Mouse (Mus musculus): ENCODE results near the gene Gm10322. TPM values are rescaled to one million over a fixed set of nuclear protein-coding genes. Genes with fewer than 3 reads are reported as not detected.

The Gm10322 gene
- polyA plus RNA-seq, 1 experiment from 2014 or later: not detected

DNA sequence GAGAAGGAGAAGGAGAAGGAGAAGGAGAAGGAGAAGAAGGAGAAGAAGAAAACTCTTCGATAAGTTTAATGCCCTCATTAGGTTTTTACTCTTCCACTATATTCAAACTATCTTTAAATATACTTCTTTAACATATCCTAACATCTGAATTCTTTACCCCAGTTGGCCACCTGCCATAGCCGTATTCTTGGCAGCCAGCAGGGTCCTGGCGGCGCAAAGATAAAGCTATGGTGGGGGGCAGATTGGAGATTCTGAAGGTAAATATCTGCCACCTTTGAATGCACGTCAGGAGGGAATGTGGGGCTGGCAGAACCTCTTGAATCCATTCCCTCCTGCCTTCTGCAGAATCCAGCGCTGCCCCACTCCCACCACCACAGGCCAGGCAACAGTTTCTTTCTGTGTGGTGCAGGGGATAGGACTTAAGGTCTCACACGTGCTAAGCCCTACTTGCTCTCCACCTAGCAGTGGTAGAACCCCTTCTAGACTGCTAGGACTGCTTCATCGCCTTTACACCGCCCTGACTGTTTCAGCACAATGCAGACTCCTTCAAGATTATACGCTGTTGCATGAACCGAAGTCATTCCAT lies 10.9 kb upstream of the Gm10322 start:
- whole genome bisulfite sequencing (ENCODE audit: insufficient replicate concordance): 68% methylated on average over 11 of the region's 11 CpGs
- Histone ChIP-seq H3K4me1 (ENCODE audit: insufficient read depth) (peaks cover 6% of the 10 kb centered on the region), H3K27ac (ENCODE audit: low read depth) (no peak overlapping the region), H3K36me3 (replicated peaks; ENCODE audit: insufficient read depth, low read length) (no peaks in the 10 kb centered on the region), H3K4me3 (ENCODE audit: low read depth, low read length) (no peak overlapping the region), H3K27me3 (ENCODE audit: insufficient read depth, low read length) (no peaks in the 10 kb centered on the region), H3K9ac (replicated peaks) (no peak overlapping the region), H3K4me2 (ENCODE audit: low read depth, low read length) (no peak overlapping the region), H3K9me3 (ENCODE audit: low read length) (no peaks in the 10 kb centered on the region)
- TF ChIP-seq CTCF (IDR thresholded peaks at IDR 0.05; ENCODE audit: low read depth): no peak
- TF ChIP-seq EP300 (IDR thresholded peaks at IDR 0.05; ENCODE audit: low read depth): peak; percentile 56; the same call in 1 of the 2 replicates
- DNase-seq (no peak), ATAC-seq (no peak)

DNA sequence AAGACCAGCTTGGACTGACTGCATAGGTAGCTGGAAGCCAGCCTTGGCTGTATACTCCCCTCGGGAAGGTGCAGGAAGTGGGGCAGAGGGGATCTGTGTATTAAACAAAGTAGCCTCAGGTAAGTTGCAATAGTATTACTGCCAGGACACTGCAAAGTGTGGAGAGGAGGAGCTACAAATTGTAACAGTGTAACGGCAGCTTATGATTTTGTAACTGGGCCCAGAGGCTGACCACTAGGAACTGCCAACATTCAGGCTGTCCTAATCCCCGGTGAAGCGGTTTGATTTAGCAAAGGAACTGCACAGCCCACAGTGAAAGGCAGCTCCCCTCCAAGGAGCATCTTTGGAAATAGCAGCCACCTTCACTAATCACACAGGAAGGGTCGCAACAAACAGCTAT lies 2.6 kb upstream of the Gm10322 start:
- Histone ChIP-seq H3K4me1 (ENCODE audit: insufficient read depth) (peaks cover 18% of the 10 kb centered on the region), H3K27me3 (ENCODE audit: insufficient read depth, low read length) (no peaks in the 10 kb centered on the region), H3K9me3 (ENCODE audit: low read length) (no peaks in the 10 kb centered on the region), H3K4me2 (ENCODE audit: low read depth, low read length) (peak overlapping the region; percentile 93; the same call in 1 of the 2 replicates), H3K36me3 (replicated peaks; ENCODE audit: insufficient read depth, low read length) (no peaks in the 10 kb centered on the region), H3K9ac (replicated peaks) (no peak overlapping the region), H3K27ac (ENCODE audit: low read depth) (no peak overlapping the region), H3K4me3 (ENCODE audit: low read depth, low read length) (no peak overlapping the region)
- no peak for DNase-seq
- 63% methylated on average over 5 of the region's 5 CpGs for WGBS (ENCODE audit: insufficient replicate concordance)
- no peak for ATAC-seq
- TF ChIP-seq CTCF (IDR thresholded peaks at IDR 0.05; ENCODE audit: low read depth) (no peak), EP300 (IDR thresholded peaks at IDR 0.05; ENCODE audit: low read depth) (no peak)

DNA sequence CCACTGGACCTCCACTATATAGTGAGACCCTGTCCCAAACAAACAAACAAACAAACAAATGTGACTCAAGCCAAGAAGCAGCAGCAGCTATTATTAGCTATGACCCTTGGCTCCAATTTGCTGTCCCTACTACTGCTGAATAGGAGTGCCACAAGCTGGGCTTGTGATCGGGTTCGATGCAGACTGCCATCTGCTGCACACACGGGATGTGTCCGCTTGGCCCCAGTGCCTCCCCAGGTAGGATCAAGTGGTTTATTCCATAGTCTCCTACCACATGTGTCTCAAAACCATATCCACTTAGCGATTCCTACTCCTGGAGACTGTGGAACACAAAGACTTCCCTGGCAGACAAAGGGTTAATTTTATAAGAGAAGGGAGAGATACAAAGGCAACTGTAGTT lies 1.7 kb upstream of the Gm10322 start:
- H3K27me3 ChIP-seq (ENCODE audit: insufficient read depth, low read length): no peaks in the 10 kb centered on the region
- no peak overlapping the region for H3K27ac ChIP-seq (ENCODE audit: low read depth)
- H3K9ac ChIP-seq (replicated peaks): no peak overlapping the region
- no peak for DNase-seq
- no peak for ATAC-seq
- H3K36me3 ChIP-seq (replicated peaks; ENCODE audit: insufficient read depth, low read length): no peaks in the 10 kb centered on the region
- WGBS (ENCODE audit: insufficient replicate concordance): 84% methylated on average over 5 of the region's 5 CpGs
- peaks cover 18% of the 10 kb centered on the region for H3K4me1 ChIP-seq (ENCODE audit: insufficient read depth)
- H3K9me3 ChIP-seq (ENCODE audit: low read length): no peaks in the 10 kb centered on the region
- TF ChIP-seq CTCF (IDR thresholded peaks at IDR 0.05; ENCODE audit: low read depth): no peak
- TF ChIP-seq EP300 (IDR thresholded peaks at IDR 0.05; ENCODE audit: low read depth): no peak
- H3K4me2 ChIP-seq (ENCODE audit: low read depth, low read length): peak overlapping the region; percentile 93
- H3K4me3 ChIP-seq (ENCODE audit: low read depth, low read length): no peak overlapping the region

DNA sequence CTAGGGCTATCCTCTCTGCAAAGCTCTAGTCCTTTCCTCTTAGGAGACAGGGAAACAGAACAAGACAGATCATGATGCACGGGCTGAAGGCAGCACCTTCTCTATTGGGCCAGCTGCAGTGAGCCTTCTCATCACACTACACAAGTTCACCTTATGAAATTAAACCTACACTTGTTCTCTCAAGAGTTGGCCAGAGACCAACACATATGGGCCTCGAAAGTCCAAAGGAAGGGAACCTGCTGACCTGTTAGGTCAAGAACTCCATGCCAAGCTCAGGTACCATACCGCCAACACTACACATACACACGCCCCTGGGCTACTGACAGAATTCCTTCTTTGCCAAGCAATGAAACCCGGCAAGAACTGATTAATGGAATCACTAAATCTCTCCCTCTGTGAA lies 452 bp upstream of the Gm10322 start:
- Histone ChIP-seq H3K27me3 (ENCODE audit: insufficient read depth, low read length) (no peaks in the 10 kb centered on the region), H3K9me3 (ENCODE audit: low read length) (no peaks in the 10 kb centered on the region), H3K4me3 (ENCODE audit: low read depth, low read length) (peak overlapping the region; percentile 77), H3K36me3 (replicated peaks; ENCODE audit: insufficient read depth, low read length) (no peaks in the 10 kb centered on the region), H3K4me1 (ENCODE audit: insufficient read depth) (peaks cover 18% of the 10 kb centered on the region), H3K4me2 (ENCODE audit: low read depth, low read length) (peak overlapping the region; percentile 93), H3K9ac (replicated peaks) (peak overlapping the region; percentile 84), H3K27ac (ENCODE audit: low read depth) (no peak overlapping the region)
- DNase-seq (no peak), ATAC-seq (no peak)
- 41% methylated on average over 5 of the region's 5 CpGs for WGBS (ENCODE audit: insufficient replicate concordance)
- no peak for TF ChIP-seq CTCF (IDR thresholded peaks at IDR 0.05; ENCODE audit: low read depth)
- TF ChIP-seq EP300 (IDR thresholded peaks at IDR 0.05; ENCODE audit: low read depth): no peak

DNA sequence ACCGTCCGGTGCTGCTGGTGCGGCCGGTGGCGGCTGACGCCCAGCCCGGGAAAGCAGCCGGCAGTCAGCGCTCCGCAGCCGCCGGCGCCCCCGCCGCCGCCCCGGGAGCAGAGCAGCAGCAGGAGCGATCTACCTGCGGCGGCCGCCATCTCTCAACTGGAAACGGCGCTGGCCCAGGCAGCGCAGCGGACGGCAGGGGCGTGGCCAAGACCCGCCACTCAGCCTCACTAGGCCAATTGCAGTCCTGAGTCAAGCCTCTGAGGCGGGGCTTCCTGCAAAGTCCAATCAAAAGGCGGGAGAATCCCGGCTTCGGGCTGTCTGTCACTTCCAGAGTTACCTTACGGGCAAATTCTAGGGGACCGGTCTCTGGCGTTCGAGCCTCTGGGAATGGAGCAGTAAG lies 659 bp downstream of the Gm10322 start, which contains the start of gene Mcu:
Gene Mcu, minus strand, starts transcription at position 171 of the 400 bp plus-strand sequence.
- Histone ChIP-seq H3K4me2 (ENCODE audit: low read depth, low read length) (peak within 1 kb of the TSS; percentile 93), H3K27me3 (ENCODE audit: insufficient read depth, low read length) (no peaks in the 10 kb centered on the region)
- TF ChIP-seq CTCF (IDR thresholded peaks at IDR 0.05; ENCODE audit: low read depth) (no peak), EP300 (IDR thresholded peaks at IDR 0.05; ENCODE audit: low read depth) (no peak)

DNA sequence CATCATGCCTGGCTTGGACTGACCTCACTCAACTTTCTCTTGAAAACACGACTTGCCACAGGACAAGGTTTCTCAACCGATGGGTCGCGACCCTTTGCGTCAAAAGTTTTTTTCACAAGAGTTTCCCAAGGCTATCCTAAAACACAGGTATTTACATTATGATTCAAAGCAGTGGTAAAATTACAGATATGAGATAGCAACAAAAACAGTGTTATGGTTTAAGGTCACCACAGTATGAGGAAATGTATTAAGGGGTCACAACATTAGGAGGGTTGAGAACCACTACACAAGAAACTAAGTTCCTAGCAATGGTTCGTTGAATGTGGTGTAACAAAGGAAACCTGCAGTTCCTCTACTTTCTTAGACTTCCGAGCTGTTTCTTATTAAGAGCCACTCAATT lies 1.9 kb downstream of the Gm10322 start:
- Histone ChIP-seq H3K36me3 (replicated peaks; ENCODE audit: insufficient read depth, low read length) (no peaks in the 10 kb centered on the region), H3K4me2 (ENCODE audit: low read depth, low read length) (no peak overlapping the region), H3K27ac (ENCODE audit: low read depth) (no peak overlapping the region), H3K4me1 (ENCODE audit: insufficient read depth) (peaks cover 18% of the 10 kb centered on the region), H3K9ac (replicated peaks) (no peak overlapping the region), H3K27me3 (ENCODE audit: insufficient read depth, low read length) (no peaks in the 10 kb centered on the region), H3K9me3 (ENCODE audit: low read length) (no peaks in the 10 kb centered on the region), H3K4me3 (ENCODE audit: low read depth, low read length) (no peak overlapping the region)
- no peak for DNase-seq
- WGBS (ENCODE audit: insufficient replicate concordance): 73% methylated on average over 7 of the region's 7 CpGs
- no peak for TF ChIP-seq CTCF (IDR thresholded peaks at IDR 0.05; ENCODE audit: low read depth)
- no peak for TF ChIP-seq EP300 (IDR thresholded peaks at IDR 0.05; ENCODE audit: low read depth)
- no peak for ATAC-seq

More for the DNA sequence above, 659 bp downstream of the Gm10322 start, which contains the start of gene Mcu:
- ATAC-seq (peak; percentile 98), DNase-seq (peak; percentile 97)
- Histone ChIP-seq H3K27ac (ENCODE audit: low read depth) (peak within 1 kb of the TSS; percentile 90), H3K4me3 (ENCODE audit: low read depth, low read length) (peak within 1 kb of the TSS; percentile 77), H3K9ac (replicated peaks) (peak within 1 kb of the TSS; percentile 84), H3K9me3 (ENCODE audit: low read length) (no peaks in the 10 kb centered on the region), H3K4me1 (ENCODE audit: insufficient read depth) (peaks cover 18% of the 10 kb centered on the region), H3K36me3 (replicated peaks; ENCODE audit: insufficient read depth, low read length) (no peaks in the 10 kb centered on the region)
- 0% methylated on average over 32 of the region's 36 CpGs for WGBS (ENCODE audit: insufficient replicate concordance)

Measured in liver, postnatal 0 days (tissue).